Mouse (Mus musculus) gastrocnemius, postnatal 25 days (tissue): ENCODE measurements at regions not wholly inside any gene's neighbourhood (a gene's known extent, or its start where the extent isn't known, plus 50 kb on each side); places are given as distances from the start of the nearest gene placed in this dataset.
"Not testable (repeated sequence)": the region's sequence is repeated elsewhere in the genome, so short reads cannot be mapped to it uniquely, and the experiment has no call there.

Experiments
- DNase-seq: peaks from one replicate; pipeline ENCODE4 v3.0.0; 2022

- DNase-seq: no peak
Measured at GRCm38 (mm10) chr5:96898120-96898672, 99.3 kb upstream of the Bmp2k start.

DNA sequence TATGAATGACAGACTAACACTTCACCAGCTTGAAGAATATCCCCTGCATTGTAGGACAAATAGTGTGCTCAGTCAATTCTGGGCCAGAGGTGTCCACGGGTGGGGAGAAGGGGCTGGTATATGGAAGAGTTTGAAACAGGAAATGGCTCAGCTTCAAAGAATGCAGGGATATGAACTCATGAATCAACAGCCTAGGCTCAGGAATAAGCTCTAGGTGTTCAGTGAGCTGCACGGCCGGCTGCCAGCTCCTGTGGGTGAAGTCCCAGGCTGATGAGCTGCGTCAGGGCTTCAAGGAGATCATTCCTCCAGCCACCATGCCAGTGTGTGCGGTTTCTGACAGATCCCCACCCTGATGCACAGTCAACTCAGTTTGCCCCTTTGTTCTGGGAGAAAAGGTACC, 98.8 kb upstream of the Bmp2k start:
- DNase-seq: no peak

- DNase-seq: no peak
Measured at GRCm38 (mm10) chr5:96905572-96906271, 91.8 kb upstream of the Bmp2k start.

GRCm38 (mm10) chr5:96908371-96908770, 89.1 kb upstream of the Bmp2k start:
- not testable (repeated sequence) for DNase-seq

DNA sequence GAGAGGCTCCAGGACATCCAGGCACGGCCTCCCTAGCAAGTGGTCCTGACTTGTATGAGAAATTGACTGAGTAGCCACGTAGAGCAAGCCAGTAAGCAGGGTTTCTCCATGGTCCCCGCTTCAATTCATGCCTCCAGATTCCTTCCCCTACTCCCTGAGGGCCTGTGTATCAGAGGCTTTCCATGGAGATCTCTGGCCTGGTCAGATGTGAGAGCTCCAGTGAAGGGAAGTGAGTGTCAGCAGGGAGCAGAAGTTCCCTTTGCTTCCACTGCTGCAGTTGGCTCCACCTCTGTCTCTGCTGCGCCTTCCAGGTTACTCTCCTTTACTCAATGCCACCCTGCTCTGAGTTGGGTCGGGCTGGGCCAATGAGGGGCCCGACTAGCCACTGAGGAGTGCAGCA, 88.3 kb upstream of the Bmp2k start:
- DNase-seq: no peak

DNA sequence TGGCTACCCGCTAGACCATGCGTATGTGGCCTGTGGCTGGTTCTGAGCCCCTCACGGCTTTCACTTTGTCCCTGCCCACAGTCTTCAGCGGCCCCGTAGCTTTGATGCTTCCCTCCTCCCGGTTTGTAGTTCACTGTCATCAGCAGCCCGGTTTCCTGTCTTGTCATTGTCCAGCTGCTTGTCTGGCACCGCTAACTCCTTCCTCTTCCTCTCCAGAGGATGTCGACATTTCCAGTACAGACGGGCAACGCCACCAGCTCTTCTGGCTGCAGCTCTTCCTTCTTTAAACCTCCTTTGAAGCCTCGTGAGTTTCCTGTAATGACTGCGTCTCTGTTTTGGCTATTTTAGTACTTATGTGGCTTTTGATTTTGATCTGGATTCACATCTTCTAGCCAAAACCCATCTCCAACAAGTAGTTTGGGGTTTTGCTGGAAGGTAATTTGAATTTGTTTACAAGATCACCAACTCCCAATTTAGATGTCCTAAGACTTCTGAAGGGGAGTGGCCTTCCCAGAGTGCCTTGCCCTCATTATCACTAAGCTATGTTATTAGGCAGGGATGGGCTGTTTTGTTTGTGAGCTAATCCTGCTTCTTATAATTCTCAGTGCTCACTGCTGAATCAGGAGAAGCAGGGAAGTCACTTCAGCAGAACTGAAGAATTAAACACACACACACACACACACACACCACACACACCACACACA, 85.8 kb upstream of the Bmp2k start:
- DNase-seq: peak; percentile 58

GRCm38 (mm10) chr5:96912254-96912635, 85.2 kb upstream of the Bmp2k start:
- DNase-seq: no peak

DNA sequence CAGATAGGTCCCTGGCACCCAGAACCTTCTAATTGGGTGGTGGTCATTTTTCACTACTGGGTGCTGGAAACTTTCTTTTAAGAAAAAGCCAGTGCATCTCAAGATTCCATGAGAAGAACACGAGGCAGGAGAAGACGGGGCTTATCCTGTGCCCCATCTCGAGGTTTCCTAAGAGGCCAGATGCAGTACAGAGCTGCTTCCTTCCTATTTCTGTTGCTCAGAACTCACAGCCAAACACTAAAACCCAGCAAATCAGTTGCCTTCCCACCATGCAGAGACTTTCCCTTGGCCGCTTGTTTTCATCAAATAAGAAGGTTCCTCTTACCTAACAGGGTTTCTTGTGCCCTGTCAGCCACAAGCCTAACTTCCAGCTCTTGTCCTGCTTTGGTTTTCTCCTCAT, 84.7 kb upstream of the Bmp2k start:
- DNase-seq: no peak

GRCm38 (mm10) chr5:96913711-96914110, 83.8 kb upstream of the Bmp2k start:
- no peak for DNase-seq

DNA sequence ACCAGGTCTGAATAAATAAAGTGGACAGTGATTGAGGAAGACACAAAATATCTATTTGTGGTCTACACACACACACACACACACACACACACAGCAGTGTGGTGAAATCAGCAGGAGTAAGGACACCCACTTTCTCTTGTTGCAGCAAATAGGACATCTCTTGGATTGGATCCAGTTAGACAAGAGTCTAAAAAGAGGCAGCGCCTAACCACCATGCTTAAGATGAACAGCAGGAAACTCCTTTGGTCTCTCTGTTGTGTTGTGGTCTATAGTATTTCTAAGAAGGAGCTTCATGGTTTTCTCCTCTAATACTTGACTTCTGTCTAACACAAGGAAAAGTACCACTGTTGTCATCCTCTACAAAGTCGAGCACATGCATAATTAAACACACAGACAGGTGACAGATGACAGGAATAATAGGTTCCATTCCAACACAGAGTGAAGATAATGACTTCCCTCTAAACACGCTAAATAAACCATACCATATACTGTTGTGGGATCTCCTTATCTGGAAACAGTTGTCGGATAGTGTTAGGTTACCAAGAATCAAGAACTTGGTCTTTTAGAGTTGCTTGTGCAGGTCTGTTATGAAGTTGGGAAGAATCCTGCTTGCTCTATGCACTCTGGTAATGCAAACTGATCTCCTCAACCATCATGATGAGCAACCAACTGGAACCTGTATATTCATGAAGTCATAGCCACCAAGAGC, 82.6 kb upstream of the Bmp2k start:
- DNase-seq: no peak

DNA sequence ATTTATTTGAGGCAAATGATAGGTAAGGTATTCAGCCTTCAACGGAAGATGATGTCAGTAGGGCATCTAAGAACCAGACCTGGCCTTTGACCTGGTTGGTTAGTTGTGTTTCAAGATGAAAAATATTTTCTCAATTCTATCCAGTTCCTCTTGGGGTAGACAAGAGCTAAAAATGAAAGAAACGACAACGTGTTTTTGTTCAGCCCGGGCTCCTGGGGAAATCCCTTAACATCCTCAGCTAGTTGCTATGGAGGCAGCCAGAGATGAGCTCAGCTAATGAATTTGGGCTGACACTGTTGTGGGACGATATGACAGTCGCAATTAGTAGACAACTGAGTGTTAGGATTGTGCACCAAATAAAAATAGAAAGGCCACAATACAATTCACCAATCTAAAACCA, 80.6 kb upstream of the Bmp2k start:
- DNase-seq: no peak

- DNase-seq: no peak
Measured at GRCm38 (mm10) chr5:96917596-96918258, 79.8 kb upstream of the Bmp2k start.

- DNase-seq: no peak
Measured at GRCm38 (mm10) chr5:96919149-96919548, 78.3 kb upstream of the Bmp2k start.

GRCm38 (mm10) chr5:96921037-96921436, 76.5 kb upstream of the Bmp2k start:
- no peak for DNase-seq

GRCm38 (mm10) chr5:96921511-96921910, 76.0 kb upstream of the Bmp2k start:
- DNase-seq: no peak

- DNase-seq: no peak
Measured at GRCm38 (mm10) chr5:96921973-96922715, 75.3 kb upstream of the Bmp2k start.

GRCm38 (mm10) chr5:96922716-96923076, 74.8 kb upstream of the Bmp2k start:
- DNase-seq: no peak

DNA sequence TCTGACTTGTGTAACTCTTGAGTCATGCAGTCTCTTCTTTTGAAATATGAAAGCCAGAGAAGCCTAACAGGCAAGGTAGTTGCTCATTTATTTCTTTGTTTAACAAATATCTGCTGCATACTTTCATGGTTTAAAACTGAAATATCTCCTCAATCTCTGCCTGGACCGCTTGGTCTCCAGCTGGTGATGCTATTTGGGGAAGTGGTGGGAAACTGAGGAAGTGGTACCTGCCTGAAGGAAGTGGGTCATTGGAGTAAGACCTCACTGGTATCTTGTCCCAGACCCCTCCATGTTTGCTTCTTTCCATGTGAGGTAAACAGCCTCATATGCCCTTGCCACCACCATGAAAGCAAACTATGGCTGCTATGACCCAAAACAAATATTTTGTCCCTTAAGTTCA, 74.0 kb upstream of the Bmp2k start:
- no peak for DNase-seq

- no peak for DNase-seq
Measured at GRCm38 (mm10) chr5:96924736-96925429, 72.6 kb upstream of the Bmp2k start.

DNA sequence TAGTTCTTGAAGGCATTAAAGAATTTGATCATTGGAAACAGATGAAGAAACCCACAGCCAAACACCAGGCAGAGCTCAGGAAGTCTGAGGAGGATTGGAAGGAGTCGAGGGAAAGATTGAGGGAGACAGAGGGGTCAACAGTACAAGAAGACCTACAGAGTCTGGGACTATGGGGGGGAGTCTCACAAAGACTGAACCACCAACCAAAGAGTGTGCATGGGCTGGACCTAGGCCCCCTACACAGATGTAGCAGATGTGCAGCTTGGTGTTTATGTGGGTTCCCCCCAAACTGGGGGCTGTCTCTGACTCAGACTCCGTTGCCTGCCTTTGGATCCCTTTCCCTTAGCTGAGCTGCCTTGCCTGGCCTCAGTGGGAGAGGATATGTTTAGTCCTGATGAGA, 71.5 kb upstream of the Bmp2k start:
- DNase-seq: no peak

DNA sequence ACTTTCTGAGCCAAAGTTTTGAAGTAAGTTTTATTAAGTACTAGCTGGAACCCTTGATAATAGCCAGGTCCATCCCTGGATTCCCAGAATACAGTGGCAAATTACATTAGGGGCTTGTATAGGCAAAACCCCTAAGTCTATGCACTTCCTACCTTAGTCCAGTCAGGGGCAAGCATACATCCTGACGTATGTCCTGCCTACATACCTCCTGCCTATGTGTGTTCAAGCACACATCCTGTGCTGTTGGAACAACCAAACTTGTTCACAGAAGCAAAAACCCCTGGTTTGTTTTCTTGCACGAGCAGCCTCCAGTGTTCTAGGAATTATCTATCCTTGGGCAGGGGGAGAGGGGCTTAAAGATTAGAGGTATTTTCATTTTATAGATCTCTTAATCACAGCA, 66.4 kb upstream of the Bmp2k start:
- DNase-seq: no peak
